Mouse (Mus musculus) E14TG2a.4 (cell line): ENCODE measurements at regions not wholly inside any gene's neighbourhood (a gene's known extent, or its start where the extent isn't known, plus 50 kb on each side); places are given as distances from the start of the nearest gene placed in this dataset.

Experiments used
- CTCF ChIP-seq: conservative IDR thresholded peaks from 2 replicates; pipeline ENCODE4 v1.5.1; 2014; ENCODE audit warnings: low read length
- POU5F1 ChIP-seq: IDR thresholded peaks from 2 replicates; pipeline ENCODE4 v1.6.1; 2014; ENCODE audit warnings: low read length, borderline replicate concordance

DNA sequence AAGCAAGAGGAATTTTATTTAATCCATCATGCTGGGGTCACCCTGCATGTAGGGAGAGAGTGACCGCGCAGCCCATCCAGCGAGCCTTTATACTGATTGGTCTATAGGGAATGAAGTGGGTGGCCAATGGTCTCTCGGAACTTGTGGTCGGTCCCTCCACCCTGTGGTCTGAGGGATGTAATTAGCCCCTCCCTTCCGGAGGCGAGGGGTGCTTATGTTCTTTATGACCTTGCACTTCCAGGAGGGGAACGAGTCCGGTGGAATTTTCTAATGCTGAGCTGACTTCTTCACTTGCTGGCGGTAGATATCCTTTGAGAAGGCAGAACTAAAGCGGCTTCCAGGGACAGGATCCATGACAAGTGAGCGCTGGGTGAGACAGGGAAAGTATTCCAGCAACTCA lies 60.8 kb downstream of the H2al2a start:
- TF ChIP-seq POU5F1 (no peak), CTCF (no peak)
